In genomic region chr11:17853832-17854231, GRCm38 (mm10) we compare ENCODE assay signal across 31 mouse cellular contexts.
"Had no signal": no experiment of that assay in that cellular context is flagged by ENCODE, and none has a peak within 500 bp of the region (broad histone marks: within the 10 kb centered on the region; RNA-seq: fewer than 3 reads in every experiment).

No protein-coding gene starts in this region.

- ATAC-seq: liver, embryonic 12.5 days; liver, postnatal 0 days; midbrain, embryonic 13.5 days; midbrain, embryonic 15.5 days; midbrain, embryonic 16.5 days had no signal

- DNase-seq: left cerebral cortex, postnatal 4 days; liver; liver, embryonic 13.5 days; liver, postnatal 0 days; lung, adult 18-20 months; lung, embryonic 14.5 days; lung, postnatal 10 days; lung, postnatal 14 days; lung, postnatal 36 days; lung, postnatal 4 days; midbrain, embryonic 14.5 days had no signal

- H3K9me3 ChIP-seq: limb, embryonic 10.5 days; limb, embryonic 12.5 days; limb, embryonic 13.5 days; limb, embryonic 15.5 days; liver, embryonic 12.5 days; liver, embryonic 13.5 days; liver, embryonic 15.5 days; lung, embryonic 15.5 days; megakaryocyte, embryonic 14.5 days; midbrain, embryonic 10.5 days; midbrain, embryonic 12.5 days; midbrain, embryonic 13.5 days; midbrain, embryonic 15.5 days; neural tube, embryonic 12.5 days; neural tube, embryonic 13.5 days had no signal

- H3K27ac ChIP-seq: limb, embryonic 10.5 days; limb, embryonic 12.5 days; limb, embryonic 13.5 days; limb, embryonic 15.5 days; liver, embryonic 12.5 days; liver, embryonic 13.5 days; liver, embryonic 14.5 days; liver, embryonic 15.5 days; lung, embryonic 15.5 days; macrophage; midbrain, embryonic 10.5 days; midbrain, embryonic 12.5 days; midbrain, embryonic 13.5 days; midbrain, embryonic 15.5 days; neural tube, embryonic 12.5 days; neural tube, embryonic 13.5 days had no signal

- H3K27me3 ChIP-seq: limb, embryonic 12.5 days; limb, embryonic 13.5 days; limb, embryonic 15.5 days; liver, embryonic 12.5 days; liver, embryonic 13.5 days; liver, embryonic 15.5 days; lung, embryonic 15.5 days; megakaryocyte, embryonic 14.5 days; midbrain, embryonic 12.5 days; midbrain, embryonic 13.5 days; midbrain, embryonic 15.5 days; neural tube, embryonic 12.5 days; neural tube, embryonic 13.5 days had no signal

- H3K4me3 ChIP-seq: limb, embryonic 10.5 days; limb, embryonic 12.5 days; limb, embryonic 13.5 days; limb, embryonic 15.5 days; liver, embryonic 12.5 days; liver, embryonic 13.5 days; liver, embryonic 15.5 days; lung, embryonic 15.5 days; megakaryocyte, embryonic 14.5 days; midbrain, embryonic 10.5 days; midbrain, embryonic 12.5 days; midbrain, embryonic 13.5 days; midbrain, embryonic 15.5 days; myocyte; neural tube, embryonic 12.5 days; neural tube, embryonic 13.5 days had no signal

- H3K4me2 ChIP-seq: limb, embryonic 12.5 days; limb, embryonic 13.5 days; limb, embryonic 15.5 days; liver, embryonic 11.5 days; liver, embryonic 12.5 days; liver, embryonic 13.5 days; liver, embryonic 15.5 days; lung, embryonic 14.5 days; lung, embryonic 15.5 days; midbrain, embryonic 11.5 days; midbrain, embryonic 12.5 days; midbrain, embryonic 13.5 days; midbrain, embryonic 15.5 days; neural tube, embryonic 12.5 days; neural tube, embryonic 13.5 days had no signal

- H3K9ac ChIP-seq: limb, embryonic 12.5 days; limb, embryonic 13.5 days; limb, embryonic 15.5 days; liver, embryonic 12.5 days; liver, embryonic 13.5 days; liver, embryonic 14.5 days; liver, embryonic 15.5 days; liver, postnatal 0 days; lung, embryonic 14.5 days; lung, embryonic 15.5 days; midbrain, embryonic 12.5 days; midbrain, embryonic 13.5 days; midbrain, embryonic 15.5 days; neural tube, embryonic 12.5 days; neural tube, embryonic 13.5 days had no signal

- H3K4me1 ChIP-seq: limb, embryonic 12.5 days; limb, embryonic 13.5 days; limb, embryonic 15.5 days; liver, embryonic 12.5 days; liver, embryonic 13.5 days; liver, embryonic 15.5 days; megakaryocyte, embryonic 14.5 days; midbrain, embryonic 12.5 days; midbrain, embryonic 13.5 days; midbrain, embryonic 15.5 days; neural tube, embryonic 12.5 days; neural tube, embryonic 13.5 days had no signal

- H3K36me3 ChIP-seq: limb, embryonic 10.5 days; limb, embryonic 12.5 days; limb, embryonic 13.5 days; limb, embryonic 15.5 days; liver, embryonic 12.5 days; liver, embryonic 13.5 days; liver, embryonic 15.5 days; lung, embryonic 15.5 days; midbrain, embryonic 10.5 days; midbrain, embryonic 12.5 days; midbrain, embryonic 13.5 days; midbrain, embryonic 15.5 days; neural tube, embryonic 12.5 days; neural tube, embryonic 13.5 days had no signal
